Mouse (Mus musculus): ENCODE results near the gene Smarcb1.
"Not testable (repeated sequence)": the region's sequence is repeated elsewhere in the genome, so short reads cannot be mapped to it uniquely, and the experiment has no call there.

The Smarcb1 gene

GRCm38 (mm10) chr10:75889406-75890153 is 31.8 kb downstream of the Smarcb1 start:
- DNase-seq (ENCODE audit: low read depth, low spot score): no peak

- DNase-seq (ENCODE audit: low read depth, low spot score): not testable (repeated sequence)
These were observed 33.9 kb downstream of the Smarcb1 start for GRCm38 (mm10) chr10:75887504-75887903.

DNA sequence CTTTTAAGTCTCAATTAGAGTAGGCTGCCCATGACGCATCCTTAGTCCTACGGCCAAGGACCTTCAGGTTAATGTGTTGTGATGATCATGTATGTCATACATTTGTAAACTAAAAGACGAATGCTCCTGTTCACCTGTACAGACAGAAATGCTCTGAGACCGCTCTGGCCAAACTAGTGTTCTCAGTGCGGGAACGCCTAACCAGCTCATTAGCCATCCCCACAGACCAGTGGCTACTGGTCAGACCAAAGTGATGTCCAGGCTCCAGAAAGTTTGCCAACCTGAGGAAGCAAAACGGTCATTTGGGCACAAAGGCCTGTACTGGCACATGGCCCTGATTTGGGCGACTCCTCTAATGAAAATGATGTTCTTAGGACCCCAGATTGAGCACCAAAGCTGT is 36.7 kb downstream of the Smarcb1 start:
- no peak for DNase-seq (ENCODE audit: low read depth, low spot score)

- peak; percentile 95 for DNase-seq (ENCODE audit: low read depth, low spot score)
These were observed 38.2 kb downstream of the Smarcb1 start for GRCm38 (mm10) chr10:75883232-75883552.

DNA sequence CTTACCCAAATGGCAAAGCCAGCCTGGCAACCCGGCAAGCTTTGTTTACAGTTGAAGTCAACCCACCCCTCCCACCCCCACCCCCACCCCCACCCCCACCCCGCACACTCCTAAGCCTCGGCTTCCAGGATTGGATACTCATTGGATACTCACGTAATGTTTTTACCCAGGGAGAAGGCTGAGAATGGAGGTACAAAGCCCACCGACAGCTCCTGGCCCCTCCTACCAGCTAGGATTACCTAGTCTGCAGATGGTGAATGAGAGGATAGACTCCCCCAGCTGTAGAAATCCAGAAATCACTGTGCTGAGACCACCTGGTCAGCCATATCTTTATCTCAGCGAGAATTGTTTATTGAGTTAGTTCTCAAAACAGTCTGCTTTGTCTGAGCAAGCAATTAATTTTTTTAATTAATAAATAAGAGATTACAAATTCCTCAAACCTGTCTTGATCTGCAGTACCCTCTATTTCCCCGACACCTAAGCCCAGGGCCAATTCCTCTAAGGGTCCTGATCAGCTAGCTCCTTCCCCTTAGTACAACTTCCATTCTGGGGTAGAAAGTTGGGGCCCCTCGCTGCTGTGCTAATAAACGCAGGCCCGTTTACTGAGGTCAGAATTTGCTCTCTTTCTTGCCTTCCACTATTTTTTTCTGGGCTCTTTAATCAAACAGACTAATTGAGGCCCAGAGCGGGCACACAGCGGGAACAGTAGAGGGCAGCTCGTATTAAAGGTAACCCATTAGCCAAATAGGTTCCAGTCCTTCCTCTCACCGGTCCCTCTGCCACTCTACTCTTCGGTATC is 38.8 kb downstream of the Smarcb1 start:
- peak; percentile 84 for DNase-seq (ENCODE audit: low read depth, low spot score)

DNA sequence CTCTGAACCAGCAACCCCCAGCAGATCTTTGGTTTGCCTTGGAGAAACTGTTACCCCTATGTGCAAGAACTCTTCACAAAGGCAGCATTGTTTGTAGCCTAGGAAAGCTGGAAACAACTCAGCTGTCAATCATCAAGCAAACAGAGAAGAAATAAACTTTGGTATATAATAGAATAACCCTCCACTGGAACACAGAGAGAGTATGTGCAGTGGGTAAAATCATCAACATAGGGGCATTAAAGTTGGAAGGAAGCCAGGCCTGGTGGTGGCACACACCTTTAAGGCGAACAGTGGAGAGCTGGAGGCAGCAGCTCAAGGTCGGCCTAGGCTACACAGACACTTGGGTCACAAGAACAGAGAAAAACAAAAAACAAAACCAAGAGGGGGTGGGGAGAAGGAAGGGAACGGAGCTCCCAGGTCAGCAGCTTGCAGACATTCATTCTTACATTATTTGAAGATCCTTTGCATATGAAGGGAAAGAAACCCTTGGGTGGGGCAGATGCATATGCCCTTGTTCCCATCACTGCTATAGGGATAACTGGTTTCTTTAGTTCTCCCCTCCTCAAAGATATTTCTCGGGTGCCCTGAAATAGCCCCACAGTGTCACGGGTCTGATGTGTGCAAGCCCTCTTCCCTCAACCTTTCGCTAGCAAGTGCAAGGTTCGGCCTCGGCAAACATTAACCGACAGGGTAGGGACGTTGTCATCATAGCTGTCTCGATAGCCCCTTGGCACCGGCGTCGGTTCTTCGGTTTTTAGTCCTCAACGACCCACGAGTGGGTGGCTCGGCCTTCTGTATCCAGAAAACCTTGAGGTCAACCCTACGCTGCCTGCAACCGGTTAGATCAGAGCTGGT is 39.6 kb downstream of the Smarcb1 start:
- DNase-seq (ENCODE audit: low read depth, low spot score): peak; percentile 82

GRCm38 (mm10) chr10:75880771-75881577 is 40.4 kb downstream of the Smarcb1 start:
- DNase-seq (ENCODE audit: low read depth, low spot score): no peak

DNA sequence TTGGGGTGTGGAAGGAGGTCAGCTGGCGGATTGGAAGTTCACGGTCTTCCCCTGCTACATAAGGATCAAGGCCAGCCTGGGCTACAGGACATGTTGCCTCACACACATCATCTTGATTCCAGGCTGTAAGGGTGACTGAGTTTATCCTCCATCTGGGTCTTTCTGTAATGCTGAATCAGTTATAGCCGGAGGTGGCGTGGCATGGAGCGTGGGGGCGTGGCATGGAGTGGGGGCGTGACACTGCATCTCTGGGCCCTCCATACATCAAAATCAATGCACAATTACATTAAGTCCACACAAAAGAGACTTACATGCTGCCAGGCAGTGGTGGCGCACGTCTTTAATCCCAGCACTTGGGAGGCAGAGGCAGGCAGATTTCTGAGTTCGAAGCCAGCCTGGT is 41.1 kb downstream of the Smarcb1 start:
- peak; percentile 51 for DNase-seq (ENCODE audit: low read depth, low spot score)

DNA sequence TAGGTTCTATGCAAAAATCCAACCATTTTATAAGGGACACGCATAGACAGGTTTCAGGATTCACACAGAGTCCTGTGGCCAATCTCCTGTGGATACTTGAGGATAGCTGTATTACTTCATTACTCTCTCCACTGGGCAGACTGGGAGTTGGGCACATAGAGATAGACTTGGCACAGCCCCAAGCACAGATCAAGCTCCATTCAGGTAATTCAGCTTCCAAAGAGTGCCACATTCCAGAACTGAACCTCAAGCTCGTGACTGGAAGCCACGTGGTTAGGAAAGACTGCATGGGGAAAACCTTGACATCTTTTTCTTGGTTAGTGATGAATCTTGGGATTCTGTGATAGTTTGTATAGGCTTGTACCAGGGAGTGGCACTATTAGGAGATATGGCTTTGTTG is 42.6 kb downstream of the Smarcb1 start:
- peak; percentile 27 for DNase-seq (ENCODE audit: low read depth, low spot score)

DNA sequence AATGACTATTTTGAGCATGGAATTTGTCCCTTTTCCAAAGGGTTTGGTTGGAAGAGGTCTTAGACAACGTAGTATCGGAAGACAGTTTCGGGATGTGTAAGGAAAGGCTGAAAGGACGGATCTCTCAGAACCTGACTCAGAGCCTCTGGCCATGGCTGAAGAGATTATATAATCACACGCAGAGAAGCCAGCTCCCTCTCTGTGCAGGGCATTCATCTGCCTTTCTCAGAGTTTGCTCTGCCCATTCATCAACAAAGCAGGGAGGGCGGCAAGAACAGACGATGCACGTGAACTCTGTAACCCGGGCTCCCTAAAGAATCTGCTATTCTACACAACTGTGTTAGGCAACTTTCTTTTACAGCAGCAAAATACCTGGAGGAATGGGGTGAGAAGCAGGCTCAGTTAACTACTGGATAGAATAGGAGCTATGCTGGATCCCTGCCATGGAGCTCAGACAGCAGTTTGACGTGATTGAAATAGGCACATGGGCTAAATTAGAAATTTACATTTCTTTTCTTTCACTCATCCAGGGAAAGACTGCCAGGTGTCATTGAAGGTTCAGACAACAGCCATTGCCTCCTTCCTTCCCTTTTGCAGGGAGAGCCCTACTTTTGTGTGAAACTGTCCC is 47.8 kb downstream of the Smarcb1 start:
- DNase-seq (ENCODE audit: low read depth, low spot score): no peak

DNA sequence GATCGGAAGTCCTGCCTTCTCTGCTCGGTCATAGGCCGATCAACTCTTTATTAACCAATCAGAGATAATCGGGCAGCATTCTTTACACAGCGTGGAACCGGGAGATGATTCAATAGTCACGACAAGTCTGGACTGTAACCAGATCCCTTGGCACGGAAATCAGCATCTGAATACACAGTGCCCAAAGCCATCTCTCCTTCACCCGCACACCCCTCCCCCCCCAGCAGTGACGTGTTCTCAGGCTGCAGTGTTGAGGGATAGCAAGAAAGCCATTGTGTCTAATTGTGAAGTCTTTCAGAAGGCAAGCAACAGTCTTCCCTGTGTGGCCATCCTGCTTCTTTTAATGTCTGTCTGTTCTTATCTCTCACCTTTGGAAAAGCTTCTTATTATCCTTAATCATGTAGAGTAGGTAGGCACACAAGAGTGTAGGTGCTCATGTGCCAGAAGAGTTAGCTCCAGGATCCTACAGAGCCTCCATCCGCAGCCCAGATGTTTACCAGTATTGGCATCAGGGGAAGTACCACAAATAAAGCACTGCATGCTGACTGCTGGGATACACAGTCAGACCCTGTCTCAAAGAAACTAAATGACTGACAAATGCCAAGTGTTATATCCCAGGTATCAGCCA is 48.4 kb downstream of the Smarcb1 start:
- DNase-seq (ENCODE audit: low read depth, low spot score): peak; percentile 98

GRCm38 (mm10) chr10:75872025-75872914 is 49.1 kb downstream of the Smarcb1 start:
- no peak for DNase-seq (ENCODE audit: low read depth, low spot score)

DNA sequence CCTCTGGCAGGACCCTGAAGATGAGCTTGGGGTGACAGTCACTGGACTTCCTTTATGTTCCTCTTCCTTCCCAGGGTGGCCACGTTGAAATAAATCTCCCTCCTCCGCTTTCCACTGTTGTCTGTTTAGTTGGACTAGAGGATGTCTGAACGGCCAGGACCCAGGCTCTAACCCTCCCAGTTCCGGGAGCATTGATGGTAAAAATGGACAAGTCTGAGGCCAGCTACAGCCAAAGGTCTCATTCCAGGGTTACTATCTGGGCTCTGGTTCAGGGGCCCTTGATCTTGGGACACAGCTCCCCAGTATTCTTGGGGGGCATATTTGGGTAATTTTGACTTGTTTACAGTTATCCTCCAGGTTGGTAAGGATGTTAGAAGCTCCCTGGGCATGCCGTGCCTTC is 59.8 kb downstream of the Smarcb1 start:
- DNase-seq (ENCODE audit: low read depth, low spot score): no peak

DNA sequence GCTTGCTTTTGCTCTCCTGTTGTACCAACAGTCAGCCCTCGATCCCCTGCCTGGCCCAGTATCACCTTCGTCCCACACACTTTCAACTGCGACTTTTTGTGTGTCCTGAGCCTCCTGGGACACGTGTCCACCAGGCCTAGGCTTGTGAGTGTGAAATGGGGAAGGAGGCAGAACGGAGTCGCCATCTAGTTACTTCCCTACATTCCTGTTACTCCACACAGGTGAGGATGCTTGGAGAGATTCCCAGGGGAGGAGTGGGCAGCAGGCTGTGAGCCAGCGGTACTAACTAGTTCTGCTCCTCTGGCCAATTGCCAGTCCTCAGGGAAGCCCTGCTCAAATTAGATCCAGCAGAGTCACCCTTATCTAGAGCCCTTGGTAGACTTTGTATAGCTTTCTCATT is 60.7 kb downstream of the Smarcb1 start:
- DNase-seq (ENCODE audit: low read depth, low spot score): no peak

GRCm38 (mm10) chr10:75859786-75860470 is 61.5 kb downstream of the Smarcb1 start, which contains the start of gene Mif:
Mif (minus strand) TSS chr10:75860240.
- peak; percentile 93 for DNase-seq (ENCODE audit: low read depth, low spot score)

DNA sequence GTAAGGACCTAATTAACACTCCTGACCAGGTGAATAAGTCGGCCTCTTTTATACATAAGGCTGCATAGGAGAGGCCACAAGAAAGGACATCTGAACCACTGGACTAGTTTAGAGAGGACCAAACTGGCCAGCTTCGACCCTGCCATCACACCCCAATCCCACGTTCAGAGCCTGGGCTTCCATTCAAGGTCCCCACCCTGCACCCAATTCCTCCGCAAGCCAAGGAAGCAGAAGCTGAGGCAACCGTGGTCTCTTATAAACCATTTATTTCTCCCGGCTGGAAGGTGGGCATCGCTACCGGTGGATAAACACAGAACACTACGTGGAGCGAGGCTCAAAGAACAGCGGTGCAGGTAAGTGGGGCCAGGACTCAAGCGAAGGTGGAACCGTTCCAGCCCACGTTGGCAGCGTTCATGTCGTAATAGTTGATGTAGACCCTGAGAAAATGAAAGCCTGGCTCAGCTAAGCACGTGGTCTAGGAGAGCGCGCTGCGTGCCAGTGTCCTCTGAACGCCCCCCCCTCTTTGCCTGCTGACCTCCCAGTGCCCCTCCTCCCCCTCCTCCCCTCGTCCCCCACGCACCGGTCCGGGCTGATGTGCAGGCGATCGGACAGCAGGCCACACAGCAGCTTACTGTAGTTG is 62.2 kb downstream of the Smarcb1 start:
- DNase-seq (ENCODE audit: low read depth, low spot score): no peak

GRCm38 (mm10) chr10:75857598-75857997 is 63.8 kb downstream of the Smarcb1 start:
- DNase-seq (ENCODE audit: low read depth, low spot score): no peak

GRCm38 (mm10) chr10:75856976-75857375 is 64.4 kb downstream of the Smarcb1 start:
- no peak for DNase-seq (ENCODE audit: low read depth, low spot score)

Measured in R1 (cell line).